Mouse (Mus musculus) gastrocnemius, postnatal 25 days (tissue): ENCODE data around the gene Gm16253. TPM values are rescaled to one million over a fixed set of nuclear protein-coding genes. Genes with fewer than 3 reads are reported as not detected.
"Not testable (repeated sequence)": the region's sequence is repeated elsewhere in the genome, so short reads cannot be mapped to it uniquely, and the experiment has no call there.

Experiments
- DNase-seq: peaks from one replicate; pipeline ENCODE4 v3.0.0; 2022
- total RNA-seq, 2 experiments: library from RNA; stranded (reverse); gene quantifications; 1 replicate in 1 of 2; 2 replicates in 1 of 2; pipeline ENCODE4 v1.2.3; 2021

Gm16253 gene
- total RNA-seq, 2 experiments from 2014 or later = 1.1 TPM

GRCm38 (mm10) chr3:96598156-96599068 is 21.6 kb downstream of the Gm16253 start:
- peak; percentile 76 for DNase-seq

- DNase-seq = no peak
Observed at GRCm38 (mm10) chr3:96599069-96599393, 22.2 kb downstream of the Gm16253 start.

- no peak for DNase-seq
Observed at GRCm38 (mm10) chr3:96599411-96599810, 22.6 kb downstream of the Gm16253 start.

GRCm38 (mm10) chr3:96600639-96601250 is 24.0 kb downstream of the Gm16253 start, which contains the start of gene Lix1l:
TSS of gene Lix1l (plus strand) at chr3:96601149.
- DNase-seq = peak; percentile 96

GRCm38 (mm10) chr3:96601251-96601787 is 24.5 kb downstream of the Gm16253 start:
- peak; percentile 73 for DNase-seq

- DNase-seq = peak; percentile 25
Observed at GRCm38 (mm10) chr3:96601941-96602703, 25.3 kb downstream of the Gm16253 start.

GRCm38 (mm10) chr3:96602704-96603084 is 25.9 kb downstream of the Gm16253 start:
- no peak for DNase-seq

- DNase-seq = peak; percentile 25
Observed at GRCm38 (mm10) chr3:96603311-96603710, 26.5 kb downstream of the Gm16253 start.

GRCm38 (mm10) chr3:96606007-96606406 is 29.2 kb downstream of the Gm16253 start:
- DNase-seq = not testable (repeated sequence)

- no peak for DNase-seq
Observed at GRCm38 (mm10) chr3:96606618-96607017, 29.8 kb downstream of the Gm16253 start.

- no peak for DNase-seq
Observed at GRCm38 (mm10) chr3:96617941-96618340, 41.2 kb downstream of the Gm16253 start.

- no peak for DNase-seq
Observed at GRCm38 (mm10) chr3:96623201-96623600, 46.4 kb downstream of the Gm16253 start.

GRCm38 (mm10) chr3:96629729-96630600 is 53.2 kb downstream of the Gm16253 start, which contains the start of gene Rbm8a:
TSS of gene Rbm8a (plus strand) at chr3:96629933.
- peak; percentile 92 for DNase-seq

Other genes starting within 250 kb of the Gm16253 start
- not detected for gene BC107364, start 124.7 kb upstream of the Gm16253 start, total RNA-seq
- 100 to 1,000 TPM; 474 to 621 TPM for gene Hfe2, start 51.8 kb upstream of the Gm16253 start, total RNA-seq
- 100 to 1,000 TPM; 343 to 504 TPM for gene Txnip, start 19.0 kb upstream of the Gm16253 start, total RNA-seq
- 10 to 100 TPM; 34.0 to 38.1 TPM for gene Polr3gl, start 17.2 kb downstream of the Gm16253 start, total RNA-seq
- 1 to 10 TPM in 1 of 2 experiments, under 1 TPM in 1; 0.95 to 1.1 TPM for gene Ankrd34a, start 19.7 kb downstream of the Gm16253 start, total RNA-seq
- gene Lix1l, start 24.2 kb downstream of the Gm16253 start, total RNA-seq = 1 to 10 TPM; 6.7 to 7.0 TPM
- gene Rbm8a, start 52.9 kb downstream of the Gm16253 start, total RNA-seq = 10 to 100 TPM; 22.9 to 24.1 TPM
- 10 to 100 TPM; 20.4 to 22.1 TPM for gene Pex11b, start 58.4 kb downstream of the Gm16253 start, total RNA-seq
- gene Gm42957, start 58.5 kb downstream of the Gm16253 start, total RNA-seq = under 1 TPM; 0.10 to 0.13 TPM
- gene Itga10, start 68.6 kb downstream of the Gm16253 start, total RNA-seq = 1 to 10 TPM in 1 of 2 experiments, under 1 TPM in 1; 0.70 to 1.2 TPM
- under 1 TPM; 0.51 to 0.67 TPM for gene Ankrd35, start 93.1 kb downstream of the Gm16253 start, total RNA-seq
- gene Pias3, start 119.4 kb downstream of the Gm16253 start, total RNA-seq = 1 to 10 TPM; 6.5 to 6.9 TPM
- under 1 TPM; 0.56 to 0.67 TPM for gene Nudt17, start 131.6 kb downstream of the Gm16253 start, total RNA-seq
- 10 to 100 TPM; 18.0 to 20.6 TPM for gene Polr3c, start 150.6 kb downstream of the Gm16253 start, total RNA-seq
- gene Rnf115, start 150.7 kb downstream of the Gm16253 start, total RNA-seq = 100 to 1,000 TPM in 1 of 2 experiments, 10 to 100 TPM in 1; 87.8 to 109 TPM